Mouse (Mus musculus) cortical plate, adult 2 months (tissue): ENCODE results near the gene Ugt1a1.

Experiments used
- CTCF ChIP-seq: fragments of 200-500 bp; IDR thresholded peaks from 2 replicates; pipeline ENCODE4 v1.5.1; 2011; ENCODE audit warnings: mild to moderate bottlenecking, control low read depth, low read length; ENCODE audit not compliant: insufficient read depth; ENCODE audit errors: extremely low read depth
- POLR2A ChIP-seq: fragments of 200-500 bp; IDR thresholded peaks from 2 replicates; pipeline ENCODE4 v1.6.1; 2011; ENCODE audit warnings: mild to moderate bottlenecking, low read length, control low read depth; ENCODE audit not compliant: insufficient read depth; ENCODE audit errors: extremely low read depth

DNA sequence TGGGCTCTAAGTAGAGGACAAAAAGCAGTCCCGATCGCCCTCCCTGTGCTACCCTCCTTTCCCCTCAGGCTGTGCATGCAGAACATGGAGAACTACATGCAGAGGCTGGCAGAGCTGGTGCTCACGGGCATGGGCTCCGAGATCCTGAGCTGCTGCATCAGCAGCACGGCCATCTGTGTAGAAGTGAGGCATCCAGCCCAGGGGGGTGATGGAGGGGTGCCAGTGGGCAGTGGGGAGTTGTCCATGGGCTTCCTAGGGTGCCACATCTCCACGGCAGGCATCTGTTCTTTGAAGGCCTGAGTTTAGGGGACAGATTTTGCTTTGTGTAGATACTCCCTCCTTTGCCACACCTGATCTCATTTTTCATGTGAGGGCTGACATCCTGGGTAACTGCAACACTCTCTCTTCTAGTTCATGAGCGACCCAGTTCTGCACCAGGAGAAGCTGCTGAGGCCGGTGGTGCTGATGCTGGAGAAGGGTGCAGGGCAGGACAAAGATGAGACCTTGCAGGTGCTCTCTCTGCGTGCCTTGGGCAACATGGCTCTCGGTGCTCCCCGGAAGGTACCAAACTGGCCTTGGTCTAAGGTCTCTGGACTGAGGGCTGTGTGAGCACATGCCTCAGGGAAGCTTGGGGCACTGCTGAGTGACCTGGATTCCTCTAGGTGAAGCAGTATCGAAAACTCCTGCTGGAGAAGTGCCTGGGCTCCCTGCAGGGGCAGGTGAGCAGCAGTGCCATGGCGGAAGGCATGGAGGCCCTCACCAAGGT is 44.4 kb downstream of the Ugt1a1 start:
- TF ChIP-seq CTCF, result no peak
- TF ChIP-seq POLR2A, result no peak
